ENCODE assay signal across 11 mouse cellular contexts in the genomic region with DNA sequence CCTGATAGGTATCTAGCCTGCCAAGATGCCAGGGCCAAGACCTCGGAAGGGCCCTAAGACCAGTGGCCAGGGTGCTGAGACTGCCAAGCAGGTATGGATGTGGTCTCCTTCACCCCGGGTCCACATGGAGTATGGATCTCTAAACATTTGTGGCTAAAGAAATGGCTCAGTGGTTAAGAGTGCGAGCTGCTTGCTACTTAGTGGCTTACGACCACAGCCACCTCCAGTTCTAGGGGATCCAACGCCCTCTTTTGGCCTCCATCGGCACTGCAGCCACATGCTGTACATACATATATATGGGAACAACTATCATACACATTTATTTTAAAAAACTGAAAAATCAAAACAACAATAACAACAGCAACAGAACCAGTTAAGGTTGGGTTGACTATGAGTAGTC. TPM values are rescaled to one million over a fixed set of nuclear protein-coding genes. Genes with fewer than 3 reads are reported as not detected.
DNase-seq lines count a peak whose midpoint lies in the region; ATAC-seq and TF ChIP-seq lines count a peak whose summit lies in the region.
"Had no signal": no experiment of that assay in that cellular context is flagged by ENCODE, and none has a peak within 500 bp of the region (broad histone marks: within the 10 kb centered on the region; RNA-seq: fewer than 3 reads in every experiment).

No protein-coding gene starts in this region.

- no peaks in the 10 kb centered on the region for H3K27me3 ChIP-seq in heart, adult 2 months (ENCODE audit: control insufficient read depth, insufficient read depth, low read length)
- H3K27me3 ChIP-seq in neural tube, embryonic 12.5 days (replicated peaks): no peaks in the 10 kb centered on the region
- no peaks in the 10 kb centered on the region for H3K27me3 ChIP-seq in hindbrain, embryonic 10.5 days (ENCODE audit: insufficient read depth, poor library complexity, severe bottlenecking)
- H3K27me3 ChIP-seq: megakaryocyte, embryonic 14.5 days had no signal

- H3K27ac ChIP-seq in heart, adult 2 months: no peak overlapping the region
- no peak overlapping the region for H3K27ac ChIP-seq in neural tube, embryonic 12.5 days
- no peak overlapping the region for H3K27ac ChIP-seq in hindbrain, embryonic 10.5 days

- WGBS in heart, adult 2 months: 97% methylated on average over 6 of the region's 6 CpGs
- 92% methylated on average over 6 of the region's 6 CpGs for WGBS in neural tube, embryonic 12.5 days
- WGBS in hindbrain, embryonic 10.5 days: 93% methylated on average over 6 of the region's 6 CpGs

- no peaks in the 10 kb centered on the region for H3K36me3 ChIP-seq in heart, adult 2 months (ENCODE audit: control insufficient read depth, insufficient read depth, low read length)
- peaks cover 26% of the 10 kb centered on the region for H3K36me3 ChIP-seq in neural tube, embryonic 12.5 days
- peaks cover 44% of the 10 kb centered on the region for H3K36me3 ChIP-seq in hindbrain, embryonic 10.5 days

- no peak overlapping the region for H3K9ac ChIP-seq in heart, adult 2 months (ENCODE audit: low read depth, low read length)
- H3K9ac ChIP-seq in neural tube, embryonic 12.5 days: no peak overlapping the region

- H3K9me3 ChIP-seq in neural tube, embryonic 12.5 days: no peaks in the 10 kb centered on the region
- no peaks in the 10 kb centered on the region for H3K9me3 ChIP-seq in hindbrain, embryonic 10.5 days
- H3K9me3 ChIP-seq: megakaryocyte, embryonic 14.5 days had no signal

- no peak overlapping the region for H3K4me3 ChIP-seq in heart, adult 2 months
- no peak overlapping the region for H3K4me3 ChIP-seq in neural tube, embryonic 12.5 days
- no peak overlapping the region for H3K4me3 ChIP-seq in hindbrain, embryonic 10.5 days

- no peak for ATAC-seq in neural tube, embryonic 12.5 days (ENCODE audit: low FRiP score, low read depth)

- H3K79me2 ChIP-seq in heart, adult 2 months (replicated peaks; ENCODE audit: control insufficient read depth, insufficient read depth, low read length): no peaks in the 10 kb centered on the region

- TF ChIP-seq EP300 in heart, adult 2 months (IDR thresholded peaks at IDR 0.05; ENCODE audit: insufficient read depth, low read depth, low read length): no peak

- TF ChIP-seq CTCF in heart, adult 2 months (IDR thresholded peaks at IDR 0.05): peak; percentile 15

- intact Hi-C loops in heart, adult 2 months (cut with DNase I): loop anchor here (5.0 kb wide), 1 partner anchor 284 kb away; no protein-coding TSS in a partner anchor

- 0 out of 2 replicates have a peak overlapping the region, but pooled peaks have one; percentile 83 for H3K4me2 ChIP-seq in neural tube, embryonic 12.5 days (replicated peaks)

- peaks cover 8% of the 10 kb centered on the region; the same call in 1 of the 2 replicates for H3K4me1 ChIP-seq in heart, adult 2 months (ENCODE audit: control insufficient read depth, insufficient read depth, low read length)
- H3K4me1 ChIP-seq in neural tube, embryonic 12.5 days: peaks cover 17% of the 10 kb centered on the region
- H3K4me1 ChIP-seq in hindbrain, embryonic 10.5 days (replicated peaks): peaks cover 25% of the 10 kb centered on the region

- no peak for TF ChIP-seq POLR2A in heart, adult 2 months (IDR thresholded peaks at IDR 0.05; ENCODE audit: insufficient read depth, low read depth, low read length)

- DNase-seq in heart, adult 2 months: no peak
- no peak for DNase-seq in heart, adult 8-10 months (ENCODE audit: low spot score)
- no peak for DNase-seq in neural tube, embryonic 10.5 days (ENCODE audit: extremely low spot score, low spot score)
- DNase-seq in NIH3T3 (ENCODE audit: low read depth): peak; percentile 39
- DNase-seq in thymus, postnatal 4 days: peak; percentile 58
- no peak for DNase-seq in hindbrain, embryonic 10.5 days (ENCODE audit: low spot score)
- DNase-seq: gastrocnemius, postnatal 10 days had no signal

RNA-seq across cellular contexts. Expression of gene Cc2d1b, which starts 1.8 kb away (rescaled TPM):
- total RNA-seq in heart, adult 2 months (2021): 10 to 100 TPM; 13.5 to 13.7 TPM
- 13.4 and 16.7 TPM in 2 replicates for polyA plus RNA-seq in heart, adult 2 months (2012; rRNA removed)
- total RNA-seq in heart, adult 8-10 months (2022): 10 to 100 TPM; 15.4 to 15.8 (median 15.8) TPM
- polyA plus RNA-seq in neural tube, embryonic 12.5 days (2016; fragmentation: Nextera tagmentation; extraction: Ambion mirVana): 22.5 and 24.9 TPM in 2 replicates
- polyA plus RNA-seq in hindbrain, embryonic 10.5 days (2016; fragmentation: Nextera tagmentation; extraction: Ambion mirVana): 24.8 and 26.6 TPM in 2 replicates

RNA-seq across cellular contexts. Expression of gene Orc1, which starts 42.3 kb away (rescaled TPM):
- total RNA-seq in heart, adult 2 months (2021): not detected
- polyA plus RNA-seq in heart, adult 2 months (2012; rRNA removed): 0.04 TPM in 1 of 2 replicates, not detected in the other
- total RNA-seq in heart, adult 8-10 months (2022): under 1 TPM in 1 of 4 experiments, not detected in 3; 0.40 TPM
- 7.6 and 8.9 TPM in 2 replicates for polyA plus RNA-seq in neural tube, embryonic 12.5 days (2016; fragmentation: Nextera tagmentation; extraction: Ambion mirVana)
- 14.4 and 22.2 TPM in 2 replicates for polyA plus RNA-seq in hindbrain, embryonic 10.5 days (2016; fragmentation: Nextera tagmentation; extraction: Ambion mirVana)
- total RNA-seq: neutrophil, adult 5-6 weeks had no signal
- polyA plus RNA-seq: liver, adult 2 months had no signal

RNA-seq across cellular contexts. Expression of gene Prpf38a, which starts 42.4 kb away (rescaled TPM):
- 10 to 100 TPM; 14.3 to 17.0 TPM for total RNA-seq in heart, adult 2 months (2021)
- 3.2 and 7.1 TPM in 2 replicates for polyA plus RNA-seq in heart, adult 2 months (2012; rRNA removed)
- total RNA-seq in heart, adult 8-10 months (2022): 10 to 100 TPM; 12.3 to 16.5 (median 13.5) TPM
- 91.9 and 99.4 TPM in 2 replicates for polyA plus RNA-seq in neural tube, embryonic 12.5 days (2016; fragmentation: Nextera tagmentation; extraction: Ambion mirVana)
- polyA plus RNA-seq in hindbrain, embryonic 10.5 days (2016; fragmentation: Nextera tagmentation; extraction: Ambion mirVana): 101 and 117 TPM in 2 replicates

Comparison
In these comparisons a context has a peak if more than half of its experiments do, and no peak if none do; other contexts are left out.
1. DNase-seq: peak in NIH3T3 (single experiment) and thymus, postnatal 4 days (single experiment); none in heart, adult 2 months (0 of 2), heart, adult 8-10 months (single experiment), neural tube, embryonic 10.5 days (single experiment) and hindbrain, embryonic 10.5 days (single experiment).
2. RNA of gene Prpf38a, which starts 42.4 kb away (polyA plus RNA-seq): 101 to 117 TPM in hindbrain, embryonic 10.5 days and 91.9 to 99.4 TPM in neural tube, embryonic 12.5 days; 3.2 to 7.1 TPM in heart, adult 2 months; every median in the first group is over 10 times any median in the second.